9 mouse cellular contexts compared by ENCODE assay signal in genomic region chr3:54360897-54361296, GRCm38 (mm10). TPM values are rescaled to one million over a fixed set of nuclear protein-coding genes. Genes with fewer than 3 reads are reported as not detected.
DNase-seq lines count a peak whose midpoint lies in the region; ATAC-seq lines count a peak whose summit lies in the region.
"Had no signal": no experiment of that assay in that cellular context is flagged by ENCODE, and none has a peak within 500 bp of the region (broad histone marks: within the 10 kb centered on the region; RNA-seq: fewer than 3 reads in every experiment).

Gene Postn (plus strand): TSS chr3:54361109.

- peaks cover 29% of the 10 kb centered on the region for H3K4me1 ChIP-seq in embryonic facial prominence, embryonic 10.5 days
- H3K4me1 ChIP-seq in lung, embryonic 15.5 days, result peaks cover 13% of the 10 kb centered on the region; the same call in 1 of the 2 replicates
- H3K4me1 ChIP-seq: megakaryocyte, embryonic 14.5 days had no signal

- peak; percentile 33 to 49 for DNase-seq in kidney, postnatal 4 days
- DNase-seq in kidney, adult 9 months, result no peak
- peak; percentile 28 for DNase-seq in embryonic facial prominence, embryonic 10.5 days (ENCODE audit: low spot score)
- peak; percentile 77 for DNase-seq in heart, postnatal 4 days
- DNase-seq in spleen, adult 12 weeks (ENCODE audit: low spot score), result no peak
- DNase-seq in retina, embryonic 14.5 days (ENCODE audit: low spot score), result no peak
- DNase-seq in thymus, adult 18-20 months, result no peak

- H3K4me3 ChIP-seq in embryonic facial prominence, embryonic 10.5 days, result peak within 1 kb of the TSS; percentile 33; the same call in 1 of the 2 replicates
- H3K4me3 ChIP-seq in lung, embryonic 15.5 days, result 0 out of 2 replicates have a peak within 1 kb of the TSS, but pooled peaks have one; percentile 20
- H3K4me3 ChIP-seq: megakaryocyte, embryonic 14.5 days had no signal

- H3K9ac ChIP-seq in lung, embryonic 15.5 days, result no peak within 1 kb of the TSS; the same call in 1 of the 2 replicates

- ATAC-seq in lung, embryonic 15.5 days (ENCODE audit: borderline replicate concordance, extremely low read depth, low FRiP score, low TSS enrichment), result peak; percentile 46; the same call in 1 of the 2 replicates

- no peaks in the 10 kb centered on the region for H3K9me3 ChIP-seq in embryonic facial prominence, embryonic 10.5 days
- H3K9me3 ChIP-seq in lung, embryonic 15.5 days, result no peaks in the 10 kb centered on the region
- H3K9me3 ChIP-seq: megakaryocyte, embryonic 14.5 days had no signal

- peak within 1 kb of the TSS; percentile 8; the same call in 1 of the 2 replicates for H3K4me2 ChIP-seq in lung, embryonic 15.5 days

- H3K27me3 ChIP-seq in embryonic facial prominence, embryonic 10.5 days (replicated peaks; ENCODE audit: low read depth, poor library complexity, severe bottlenecking), result no peaks in the 10 kb centered on the region
- H3K27me3 ChIP-seq in lung, embryonic 15.5 days, result no peaks in the 10 kb centered on the region
- H3K27me3 ChIP-seq: megakaryocyte, embryonic 14.5 days had no signal

- WGBS in embryonic facial prominence, embryonic 10.5 days, result 42% methylated on average over 6 of the region's 6 CpGs
- WGBS in lung, embryonic 15.5 days, result 28% methylated on average over 6 of the region's 6 CpGs

- no peaks in the 10 kb centered on the region for H3K36me3 ChIP-seq in embryonic facial prominence, embryonic 10.5 days (replicated peaks)
- H3K36me3 ChIP-seq in lung, embryonic 15.5 days, result no peaks in the 10 kb centered on the region

- peak within 1 kb of the TSS; percentile 60 for H3K27ac ChIP-seq in embryonic facial prominence, embryonic 10.5 days (replicated peaks)
- 0 out of 2 replicates have a peak within 1 kb of the TSS, but pooled peaks have one; percentile 10 for H3K27ac ChIP-seq in lung, embryonic 15.5 days

RNA-seq across cellular contexts. Expression of gene Postn, which starts in this region (rescaled TPM):
- polyA plus RNA-seq in embryonic facial prominence, embryonic 10.5 days (2016; fragmentation: Nextera tagmentation; extraction: Ambion mirVana), result 17.0 and 23.6 TPM in 2 replicates
- total RNA-seq in heart, postnatal 4 days (2021), result 100 to 1,000 TPM; 688 to 719 TPM
- polyA plus RNA-seq in lung, embryonic 15.5 days (2015; fragmentation: Nextera tagmentation; extraction: Ambion mirVana), result 102 and 129 TPM in 2 replicates

Comparison
In these comparisons a context has a peak if more than half of its experiments do, and no peak if none do; other contexts are left out.
1. DNase-seq: peak in kidney, postnatal 4 days (2 of 2), embryonic facial prominence, embryonic 10.5 days (single experiment) and heart, postnatal 4 days (single experiment); none in kidney, adult 9 months (single experiment), spleen, adult 12 weeks (single experiment), retina, embryonic 14.5 days (single experiment) and thymus, adult 18-20 months (0 of 2).